Mouse (Mus musculus): ENCODE data around the gene Smg6. TPM values are rescaled to one million over a fixed set of nuclear protein-coding genes. Genes with fewer than 3 reads are reported as not detected.
A peak's percentile ranks its signal among the peaks of the same experiment; 100 is the strongest.

The Smg6 gene
- polyA plus RNA-seq, 1 experiment = 18.7 TPM

DNA sequence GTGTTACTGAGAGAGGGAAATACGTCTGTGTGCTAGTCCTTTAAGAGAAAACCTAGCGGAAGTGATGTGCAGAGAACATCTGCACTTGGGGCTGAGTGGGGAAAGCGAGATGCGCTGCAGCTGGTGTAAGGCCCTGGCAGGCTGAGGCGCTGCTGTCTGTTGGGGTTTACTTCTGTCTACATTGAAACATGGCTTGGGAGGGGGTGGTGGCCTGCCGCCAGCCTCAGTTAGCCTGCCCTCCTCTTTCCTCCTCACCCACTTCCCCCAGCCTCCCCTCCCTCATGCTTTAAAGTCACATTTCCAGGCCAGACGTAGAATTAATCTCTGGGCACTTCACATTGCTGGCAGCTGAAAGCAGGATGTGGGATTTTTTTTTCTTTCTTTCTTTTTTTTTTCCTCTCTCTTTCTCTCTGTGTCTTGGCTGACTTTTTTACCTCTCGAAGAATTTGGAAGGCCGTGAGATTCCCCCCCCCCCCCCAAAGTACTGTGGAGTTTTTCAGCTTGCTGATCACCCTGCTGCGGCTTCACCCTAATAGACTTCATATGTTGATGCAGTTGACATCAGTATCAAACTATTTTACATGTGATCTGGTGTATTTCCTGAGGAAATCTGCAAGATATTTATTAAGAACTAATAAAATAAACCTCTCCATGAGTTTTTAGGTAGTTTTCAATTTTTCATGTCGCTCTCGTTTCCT is 87.5 kb downstream of the Smg6 start:
- H3K4me1 ChIP-seq (ENCODE audit: control insufficient read depth, insufficient read depth, insufficient read length, low read length) = peaks cover 4% of the 10 kb centered on the region
- peak overlapping the region; percentile 18; the same call in 1 of the 2 replicates for H3K4me3 ChIP-seq (ENCODE audit: low read depth, low read length)
- H3K27ac ChIP-seq (ENCODE audit: insufficient read depth, low read depth, low read length) = peak overlapping the region; percentile 50
- no peaks in the 10 kb centered on the region for H3K27me3 ChIP-seq (ENCODE audit: control insufficient read depth, insufficient read depth, low read length)
- WGBS = 63% methylated on average over 12 of the region's 12 CpGs
- TF ChIP-seq POLR2A (IDR thresholded peaks at IDR 0.05; ENCODE audit: low read depth, low read length) (no peak), CTCF (IDR thresholded peaks at IDR 0.05; ENCODE audit: extremely low read depth, insufficient read length, insufficient replicate concordance, low read depth, low read length) (no peak)
- no peaks in the 10 kb centered on the region for H3K36me3 ChIP-seq (ENCODE audit: control insufficient read depth, insufficient read depth, low read length)

DNA sequence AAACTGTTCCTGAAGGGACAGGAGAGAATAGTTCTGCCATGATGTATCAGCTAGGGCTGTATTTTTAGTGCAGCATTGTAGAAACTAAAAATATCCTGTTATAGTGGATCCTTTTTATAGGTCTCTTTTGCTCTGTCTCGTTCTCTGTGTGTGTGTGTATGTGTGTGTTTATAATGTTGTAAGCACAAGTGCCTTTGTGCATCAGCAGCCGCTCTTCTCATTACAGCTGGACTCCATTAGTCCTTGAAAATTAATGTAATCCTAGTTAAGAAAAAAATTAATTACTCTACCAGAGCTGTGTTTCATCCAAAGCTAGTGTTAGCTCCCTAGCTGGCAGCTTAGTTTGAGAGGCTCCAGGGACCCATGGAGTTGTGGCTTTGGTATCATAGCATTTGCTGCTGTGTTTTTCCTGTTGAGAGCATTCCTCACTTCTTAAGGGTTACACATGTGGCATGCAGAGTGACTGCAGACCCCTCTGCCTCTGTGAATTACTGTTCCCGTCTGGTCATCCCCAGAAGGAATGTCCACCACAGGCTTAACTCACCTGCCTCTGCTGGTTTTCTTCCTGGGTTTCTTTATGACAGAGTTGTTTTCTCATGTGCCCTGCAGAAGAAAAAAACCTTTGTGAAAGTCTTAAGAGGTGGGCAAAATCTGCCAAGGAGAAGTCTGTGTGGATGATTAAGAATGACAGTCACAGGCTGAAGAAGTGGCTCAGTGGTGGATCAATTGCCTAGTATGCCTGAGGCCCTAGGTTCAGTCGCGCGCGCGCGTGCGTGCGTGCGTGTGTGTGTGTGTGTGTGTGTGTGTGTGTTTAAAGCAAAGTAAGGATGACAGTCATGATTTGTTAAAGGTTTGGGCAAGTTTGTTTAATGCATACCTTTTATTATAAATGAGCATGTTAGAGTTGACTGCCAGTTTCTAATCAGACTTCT is 88.4 kb downstream of the Smg6 start:
- 85% methylated on average over 12 of the region's 12 CpGs for WGBS

DNA sequence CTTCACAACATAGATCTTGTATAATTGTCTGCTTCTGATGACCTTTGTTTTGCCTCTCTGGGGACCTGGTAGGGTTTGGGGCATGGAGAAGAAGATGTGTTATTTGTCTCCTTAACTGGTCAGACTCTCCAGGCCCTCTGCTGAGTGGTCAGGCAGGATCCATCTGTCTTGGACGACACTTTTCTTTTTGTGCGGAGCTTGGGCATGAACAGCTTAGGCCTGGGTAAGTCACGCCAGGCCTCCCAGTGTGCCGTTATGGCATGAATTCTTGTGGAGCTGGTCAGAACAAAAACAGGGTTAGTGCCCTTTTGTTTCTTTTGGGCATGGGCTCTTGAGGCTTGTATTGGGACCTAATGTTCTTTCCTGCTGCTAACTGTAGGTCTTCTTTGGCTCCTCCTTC is 89.2 kb downstream of the Smg6 start:
- Histone ChIP-seq H3K4me3 (ENCODE audit: low read depth, low read length) (no peak overlapping the region), H3K4me1 (ENCODE audit: control insufficient read depth, insufficient read depth, insufficient read length, low read length) (peaks cover 4% of the 10 kb centered on the region), H3K27ac (ENCODE audit: insufficient read depth, low read depth, low read length) (peak overlapping the region; percentile 1; the same call in 1 of the 2 replicates), H3K27me3 (ENCODE audit: control insufficient read depth, insufficient read depth, low read length) (no peaks in the 10 kb centered on the region), H3K36me3 (ENCODE audit: control insufficient read depth, insufficient read depth, low read length) (no peaks in the 10 kb centered on the region)
- TF ChIP-seq POLR2A (IDR thresholded peaks at IDR 0.05; ENCODE audit: low read depth, low read length) = no peak
- TF ChIP-seq CTCF (IDR thresholded peaks at IDR 0.05; ENCODE audit: extremely low read depth, insufficient read length, insufficient replicate concordance, low read depth, low read length) = no peak
- 86% methylated on average over 4 of the region's 4 CpGs for WGBS

More for the DNA sequence above, 88.4 kb downstream of the Smg6 start:
- Histone ChIP-seq H3K36me3 (ENCODE audit: control insufficient read depth, insufficient read depth, low read length) (no peaks in the 10 kb centered on the region), H3K27me3 (ENCODE audit: control insufficient read depth, insufficient read depth, low read length) (no peaks in the 10 kb centered on the region), H3K4me1 (ENCODE audit: control insufficient read depth, insufficient read depth, insufficient read length, low read length) (peaks cover 4% of the 10 kb centered on the region), H3K4me3 (ENCODE audit: low read depth, low read length) (no peak overlapping the region), H3K27ac (ENCODE audit: insufficient read depth, low read depth, low read length) (peak overlapping the region; percentile 58)
- TF ChIP-seq POLR2A (IDR thresholded peaks at IDR 0.05; ENCODE audit: low read depth, low read length) (no peak), CTCF (IDR thresholded peaks at IDR 0.05; ENCODE audit: extremely low read depth, insufficient read length, insufficient replicate concordance, low read depth, low read length) (no peak)

DNA sequence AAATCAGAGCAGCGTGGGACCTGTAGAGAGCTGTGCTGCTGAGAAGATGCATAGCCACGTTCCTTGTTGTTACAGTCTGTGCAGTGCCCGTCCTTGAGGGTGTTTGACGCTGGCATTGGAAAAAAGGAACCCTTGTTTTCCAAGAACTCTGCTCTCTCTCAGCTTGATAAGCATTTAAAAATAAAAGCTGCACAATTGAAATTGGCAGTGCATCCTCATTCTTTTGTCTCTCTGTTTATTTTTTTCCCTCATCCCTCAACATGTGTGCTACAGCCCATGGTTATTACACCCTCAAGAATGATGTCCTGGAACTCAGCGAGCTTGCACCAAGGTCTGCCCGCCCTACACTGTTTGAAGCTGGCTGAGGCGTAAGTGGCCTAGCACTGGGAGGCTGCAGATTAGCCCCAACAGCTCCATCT is 89.8 kb downstream of the Smg6 start:
- Histone ChIP-seq H3K27ac (ENCODE audit: insufficient read depth, low read depth, low read length) (peak overlapping the region; percentile 13; the same call in 1 of the 2 replicates), H3K4me1 (ENCODE audit: control insufficient read depth, insufficient read depth, insufficient read length, low read length) (peaks cover 4% of the 10 kb centered on the region), H3K27me3 (ENCODE audit: control insufficient read depth, insufficient read depth, low read length) (no peaks in the 10 kb centered on the region), H3K4me3 (ENCODE audit: low read depth, low read length) (no peak overlapping the region), H3K36me3 (ENCODE audit: control insufficient read depth, insufficient read depth, low read length) (no peaks in the 10 kb centered on the region)
- TF ChIP-seq POLR2A (IDR thresholded peaks at IDR 0.05; ENCODE audit: low read depth, low read length) = no peak
- TF ChIP-seq CTCF (IDR thresholded peaks at IDR 0.05; ENCODE audit: extremely low read depth, insufficient read length, insufficient replicate concordance, low read depth, low read length) = no peak
- WGBS = 78% methylated on average over 7 of the region's 7 CpGs

DNA sequence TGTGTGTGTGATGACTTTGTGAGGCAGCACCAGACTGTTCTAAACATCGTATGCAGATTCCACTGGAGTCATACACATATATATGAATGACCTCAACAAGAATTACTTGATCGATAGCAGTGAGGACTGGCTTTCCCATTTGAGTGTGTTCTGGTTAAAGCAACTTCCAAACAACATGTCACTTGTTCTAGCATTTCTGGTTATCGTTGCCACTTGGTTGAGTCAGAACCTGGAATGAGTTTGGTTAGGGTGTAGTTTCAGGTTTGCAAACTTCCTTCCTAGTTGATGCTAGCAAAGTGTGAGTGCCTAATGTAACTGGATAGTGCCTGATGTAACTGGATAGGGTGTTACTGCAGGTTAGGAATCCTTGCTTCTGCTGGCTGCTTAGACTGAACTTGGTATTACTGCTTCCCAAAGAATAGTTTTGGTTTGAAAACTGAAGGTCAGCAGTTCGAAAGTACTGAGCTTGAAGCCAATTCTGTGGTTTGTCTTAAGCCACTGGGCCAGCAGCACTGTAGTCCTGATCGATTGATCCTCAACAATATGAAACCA is 90.8 kb downstream of the Smg6 start:
- no peak for TF ChIP-seq CTCF (IDR thresholded peaks at IDR 0.05; ENCODE audit: extremely low read depth, insufficient read length, insufficient replicate concordance, low read depth, low read length)
- no peak for TF ChIP-seq POLR2A (IDR thresholded peaks at IDR 0.05; ENCODE audit: low read depth, low read length)
- no peaks in the 10 kb centered on the region for H3K27me3 ChIP-seq (ENCODE audit: control insufficient read depth, insufficient read depth, low read length)
- WGBS = 78% methylated on average over 5 of the region's 5 CpGs
- H3K4me1 ChIP-seq (ENCODE audit: control insufficient read depth, insufficient read depth, insufficient read length, low read length) = peaks cover 4% of the 10 kb centered on the region
- H3K36me3 ChIP-seq (ENCODE audit: control insufficient read depth, insufficient read depth, low read length) = no peaks in the 10 kb centered on the region
- H3K27ac ChIP-seq (ENCODE audit: insufficient read depth, low read depth, low read length) = peak overlapping the region; percentile 45; the same call in 1 of the 2 replicates
- H3K4me3 ChIP-seq (ENCODE audit: low read depth, low read length) = no peak overlapping the region

DNA sequence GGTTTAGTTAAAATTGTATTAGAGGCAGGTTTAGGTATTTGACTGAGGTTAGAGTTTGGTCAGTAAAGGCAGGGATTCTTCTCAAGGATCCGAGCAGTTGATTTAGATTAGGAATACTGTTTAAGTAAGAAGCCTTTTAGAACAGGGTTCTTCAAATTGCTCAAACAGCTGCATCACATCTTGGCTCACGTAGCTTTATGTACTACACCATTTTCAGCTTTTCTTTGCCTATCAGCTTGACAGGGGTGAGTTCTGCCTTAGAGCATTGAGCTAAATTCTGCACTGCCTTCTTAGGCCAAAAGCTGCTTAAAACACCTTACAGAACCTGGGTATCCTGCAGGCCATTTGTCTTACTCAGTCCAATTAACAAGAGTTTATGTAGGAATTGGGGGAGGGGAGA is 92.2 kb downstream of the Smg6 start:
- Histone ChIP-seq H3K4me3 (ENCODE audit: low read depth, low read length) (no peak overlapping the region), H3K27me3 (ENCODE audit: control insufficient read depth, insufficient read depth, low read length) (no peaks in the 10 kb centered on the region), H3K36me3 (ENCODE audit: control insufficient read depth, insufficient read depth, low read length) (no peaks in the 10 kb centered on the region), H3K4me1 (ENCODE audit: control insufficient read depth, insufficient read depth, insufficient read length, low read length) (peaks cover 4% of the 10 kb centered on the region), H3K27ac (ENCODE audit: insufficient read depth, low read depth, low read length) (no peak overlapping the region)
- TF ChIP-seq CTCF (IDR thresholded peaks at IDR 0.05; ENCODE audit: extremely low read depth, insufficient read length, insufficient replicate concordance, low read depth, low read length) (no peak), POLR2A (IDR thresholded peaks at IDR 0.05; ENCODE audit: low read depth, low read length) (no peak)
- WGBS = 81% methylated on average over 2 of the region's 2 CpGs
